29 mouse cellular contexts compared by ENCODE assay signal in genomic region chr4:148067346-148067745, GRCm38 (mm10). TPM values are rescaled to one million over a fixed set of nuclear protein-coding genes. Genes with fewer than 3 reads are reported as not detected.
A peak's percentile ranks its signal among the peaks of the same experiment; 100 is the strongest.
DNase-seq lines count a peak whose midpoint lies in the region; ATAC-seq and TF ChIP-seq lines count a peak whose summit lies in the region.
"Had no signal": no experiment of that assay in that cellular context is flagged by ENCODE, and none has a peak within 500 bp of the region (broad histone marks: within the 10 kb centered on the region; RNA-seq: fewer than 3 reads in every experiment).

No protein-coding gene starts in this region.

- H3ac ChIP-seq in C2C12 (ENCODE audit: control insufficient read depth, insufficient read length, low read depth) = no peak overlapping the region
- H3ac ChIP-seq in myocyte (ENCODE audit: control insufficient read depth, insufficient read length) = no peak overlapping the region

- peak; percentile 80 for DNase-seq in midbrain, embryonic 11.5 days (ENCODE audit: low spot score, missing footprints)
- DNase-seq in midbrain, embryonic 10.5 days (ENCODE audit: low spot score) = no peak
- DNase-seq in kidney, adult 11 months = no peak
- DNase-seq in liver, embryonic 11.5 days (ENCODE audit: low spot score) = no peak
- DNase-seq: adrenal gland, adult 2 months; adrenal gland, postnatal 14 days; B cell, adult 2 months; cerebellum, adult 11 months; cerebellum, adult 2 months; cerebellum, adult 9-11 months; cerebellum, postnatal 25 days; forebrain, postnatal 0 days; gastrocnemius, adult 2 months; gastrocnemius, postnatal 14 days; heart, adult 18-20 months; heart, postnatal 10 days; heart, postnatal 4 days had no signal

- H3K4me1 ChIP-seq in midbrain, embryonic 11.5 days (ENCODE audit: control insufficient read depth, insufficient read depth, low read length) = 0 out of 2 replicates have a peak, but pooled peaks cover 2% of the 10 kb centered on the region
- H3K4me1 ChIP-seq in midbrain, embryonic 10.5 days = peaks cover 31% of the 10 kb centered on the region
- no peaks in the 10 kb centered on the region for H3K4me1 ChIP-seq in liver, embryonic 11.5 days (replicated peaks; ENCODE audit: control insufficient read depth, insufficient read depth, low read length)

- no peaks in the 10 kb centered on the region for H3K79me3 ChIP-seq in C2C12 (ENCODE audit: low read depth)

- no peak for ATAC-seq in midbrain, embryonic 11.5 days (ENCODE audit: low FRiP score)
- ATAC-seq in liver, embryonic 11.5 days (replicated peaks; ENCODE audit: low FRiP score) = no peak
- ATAC-seq: CD4-positive, CD25-positive, alpha-beta regulatory T cell, adult 4 months; forebrain, embryonic 14.5 days; forebrain, postnatal 0 days; hindbrain, postnatal 0 days; inflammation-experienced regulatory T-cells, adult 6 months; intestine, embryonic 16.5 days had no signal

- TF ChIP-seq POLR2A in myocyte (IDR thresholded peaks at IDR 0.05; ENCODE audit: insufficient read length, low read depth) = no peak

- no peak for TF ChIP-seq CTCF in C2C12 (IDR thresholded peaks at IDR 0.05; ENCODE audit: control insufficient read depth, insufficient read depth, insufficient read length)

- no peaks in the 10 kb centered on the region for H3K79me2 ChIP-seq in C2C12 (ENCODE audit: control insufficient read depth, insufficient read depth)
- H3K79me2 ChIP-seq in myocyte (ENCODE audit: control insufficient read depth, insufficient read depth) = no peaks in the 10 kb centered on the region

- no peak overlapping the region for H3K9ac ChIP-seq in midbrain, embryonic 11.5 days (ENCODE audit: low read length)
- no peak overlapping the region for H3K9ac ChIP-seq in liver, embryonic 11.5 days (ENCODE audit: low read depth, low read length)
- H3K9ac ChIP-seq: embryonic facial prominence, embryonic 12.5 days; embryonic facial prominence, embryonic 15.5 days; forebrain, postnatal 0 days; heart, embryonic 12.5 days; heart, embryonic 15.5 days; hindbrain, embryonic 14.5 days had no signal

- H3K4me3 ChIP-seq in midbrain, embryonic 11.5 days (ENCODE audit: low read depth, low read length) = no peak overlapping the region
- no peak overlapping the region for H3K4me3 ChIP-seq in midbrain, embryonic 10.5 days
- no peak overlapping the region for H3K4me3 ChIP-seq in C2C12 (ENCODE audit: insufficient read depth, poor library complexity, severe bottlenecking)
- H3K4me3 ChIP-seq in myocyte = no peak overlapping the region
- H3K4me3 ChIP-seq in liver, embryonic 11.5 days (ENCODE audit: low read depth, low read length) = no peak overlapping the region
- H3K4me3 ChIP-seq: embryonic facial prominence, embryonic 12.5 days; embryonic facial prominence, embryonic 15.5 days; gastrocnemius, adult 2 months; heart, embryonic 12.5 days; heart, embryonic 15.5 days had no signal

- H3K9me3 ChIP-seq in midbrain, embryonic 11.5 days (ENCODE audit: control insufficient read depth, low read length) = no peaks in the 10 kb centered on the region
- H3K9me3 ChIP-seq in midbrain, embryonic 10.5 days (replicated peaks) = no peaks in the 10 kb centered on the region
- H3K9me3 ChIP-seq in liver, embryonic 11.5 days (ENCODE audit: control insufficient read depth, low read length) = no peaks in the 10 kb centered on the region
- H3K9me3 ChIP-seq: embryonic facial prominence, embryonic 12.5 days; embryonic facial prominence, embryonic 15.5 days; heart, embryonic 12.5 days; heart, embryonic 15.5 days had no signal

- H3K4me2 ChIP-seq in midbrain, embryonic 11.5 days = no peak overlapping the region
- peak overlapping the region; percentile 72 for H3K4me2 ChIP-seq in myocyte (ENCODE audit: low read depth)
- H3K4me2 ChIP-seq in liver, embryonic 11.5 days = no peak overlapping the region
- H3K4me2 ChIP-seq: embryonic facial prominence, embryonic 12.5 days; embryonic facial prominence, embryonic 15.5 days; heart, embryonic 12.5 days; heart, embryonic 15.5 days; hindbrain, embryonic 14.5 days had no signal

- no peaks in the 10 kb centered on the region for H3K27me3 ChIP-seq in midbrain, embryonic 11.5 days (ENCODE audit: control insufficient read depth, insufficient read depth, low read length)
- H3K27me3 ChIP-seq in midbrain, embryonic 10.5 days (ENCODE audit: low read depth, poor library complexity, severe bottlenecking) = peaks cover 12% of the 10 kb centered on the region
- no peaks in the 10 kb centered on the region for H3K27me3 ChIP-seq in C2C12 (ENCODE audit: control insufficient read depth, insufficient read depth, insufficient read length)
- H3K27me3 ChIP-seq in myocyte (ENCODE audit: control insufficient read depth, insufficient read depth, insufficient read length) = no peaks in the 10 kb centered on the region
- no peaks in the 10 kb centered on the region for H3K27me3 ChIP-seq in liver, embryonic 11.5 days (replicated peaks; ENCODE audit: control insufficient read depth, insufficient read depth, low read length)
- H3K27me3 ChIP-seq: embryonic facial prominence, embryonic 12.5 days; embryonic facial prominence, embryonic 15.5 days; heart, embryonic 15.5 days had no signal

- H3K27ac ChIP-seq in midbrain, embryonic 11.5 days (ENCODE audit: low read depth, low read length) = no peak overlapping the region
- H3K27ac ChIP-seq in midbrain, embryonic 10.5 days (replicated peaks) = no peak overlapping the region
- no peak overlapping the region for H3K27ac ChIP-seq in liver, embryonic 11.5 days (ENCODE audit: low read depth, low read length)
- H3K27ac ChIP-seq: embryonic facial prominence, embryonic 12.5 days; embryonic facial prominence, embryonic 15.5 days; heart, embryonic 15.5 days; hindbrain, embryonic 14.5 days; hindbrain, postnatal 0 days had no signal

- no peaks in the 10 kb centered on the region for H3K36me3 ChIP-seq in midbrain, embryonic 11.5 days (ENCODE audit: control insufficient read depth, insufficient read depth, low read length)
- H3K36me3 ChIP-seq in midbrain, embryonic 10.5 days = no peaks in the 10 kb centered on the region
- H3K36me3 ChIP-seq in C2C12 (ENCODE audit: control insufficient read depth, insufficient read depth) (no peaks in the 10 kb centered on the region), myocyte (ENCODE audit: control insufficient read depth, insufficient read depth) (no peaks in the 10 kb centered on the region)
- no peaks in the 10 kb centered on the region for H3K36me3 ChIP-seq in liver, embryonic 11.5 days (ENCODE audit: control insufficient read depth, insufficient read depth, low read length)
- H3K36me3 ChIP-seq: embryonic facial prominence, embryonic 12.5 days; embryonic facial prominence, embryonic 15.5 days; heart, embryonic 12.5 days; heart, embryonic 15.5 days had no signal

- WGBS in midbrain, embryonic 11.5 days = 84% methylated on average over 8 of the region's 8 CpGs
- 86% methylated on average over 8 of the region's 8 CpGs for WGBS in midbrain, embryonic 10.5 days
- 84% methylated on average over 8 of the region's 8 CpGs for WGBS in liver, embryonic 11.5 days

TF ChIP-seq in C2C12, 6 proteins besides CTCF, POLR2A, EP300 and RAD21:
- TF ChIP-seq CEBPB (IDR thresholded peaks at IDR 0.05; ENCODE audit: low read depth) = peak; percentile 77
- TF ChIP-seq USF1 (IDR thresholded peaks at IDR 0.05; ENCODE audit: low read depth) = no peak

TF ChIP-seq in myocyte, 11 proteins besides CTCF, POLR2A, EP300 and RAD21:
- TF ChIP-seq MAX (IDR thresholded peaks at IDR 0.05; ENCODE audit: low read depth) = no peak
- TF ChIP-seq CEBPB (IDR thresholded peaks at IDR 0.05; ENCODE audit: insufficient read depth, poor library complexity, severe bottlenecking) = peak; percentile 60; the same call in 1 of the 2 replicates
- TF ChIP-seq MYOG (IDR thresholded peaks at IDR 0.05; ENCODE audit: control insufficient read depth in 1 of 3, insufficient read depth in 1 of 3, insufficient read length in 2 of 3, low read depth in 2 of 3) = no peak

RNA-seq across cellular contexts. Expression of gene Agtrap, which starts 20.5 kb away (rescaled TPM):
- 11.7 TPM in 2 replicates for polyA plus RNA-seq in midbrain, embryonic 11.5 days (2014; fragmentation: Nextera tagmentation; extraction: Ambion mirVana)
- 16.4 and 17.4 TPM in 2 replicates for polyA plus RNA-seq in midbrain, embryonic 10.5 days (2016; fragmentation: Nextera tagmentation; extraction: Ambion mirVana)
- polyA plus RNA-seq in C2C12 (2012; fragmentation: generic; extraction: Trizol) (8.2 TPM), myocyte (2012; fragmentation: generic; extraction: Trizol) (10.9 TPM)
- 18.3 and 20.9 TPM in 2 replicates for polyA plus RNA-seq in liver, embryonic 11.5 days (2014; fragmentation: Nextera tagmentation; extraction: Ambion mirVana)

RNA-seq across cellular contexts. Expression of gene Mthfr, which starts 28.5 kb away (rescaled TPM):
- 17.8 and 18.9 TPM in 2 replicates for polyA plus RNA-seq in midbrain, embryonic 11.5 days (2014; fragmentation: Nextera tagmentation; extraction: Ambion mirVana)
- 25.4 and 33.3 TPM in 2 replicates for polyA plus RNA-seq in midbrain, embryonic 10.5 days (2016; fragmentation: Nextera tagmentation; extraction: Ambion mirVana)
- 16.1 TPM for polyA plus RNA-seq in C2C12 (2012; fragmentation: generic; extraction: Trizol)
- polyA plus RNA-seq in myocyte (2012; fragmentation: generic; extraction: Trizol) = 31.8 TPM
- polyA plus RNA-seq in liver, embryonic 11.5 days (2014; fragmentation: Nextera tagmentation; extraction: Ambion mirVana) = 15.5 and 16.1 TPM in 2 replicates

RNA-seq across cellular contexts. Expression of gene Clcn6, which starts 28.7 kb away (rescaled TPM):
- polyA plus RNA-seq in midbrain, embryonic 11.5 days (2014; fragmentation: Nextera tagmentation; extraction: Ambion mirVana) = 19.2 and 20.2 TPM in 2 replicates
- 15.6 and 20.4 TPM in 2 replicates for polyA plus RNA-seq in midbrain, embryonic 10.5 days (2016; fragmentation: Nextera tagmentation; extraction: Ambion mirVana)
- polyA plus RNA-seq in C2C12 (2012; fragmentation: generic; extraction: Trizol) = 11.5 TPM
- polyA plus RNA-seq in myocyte (2012; fragmentation: generic; extraction: Trizol) = 19.6 TPM
- polyA plus RNA-seq in liver, embryonic 11.5 days (2014; fragmentation: Nextera tagmentation; extraction: Ambion mirVana) = 2.0 and 2.4 TPM in 2 replicates
